Mouse (Mus musculus) gastrocnemius, adult 2 months (tissue): ENCODE measurements around the gene Gm136. TPM values are rescaled to one million over a fixed set of nuclear protein-coding genes. Genes with fewer than 3 reads are reported as not detected.
A peak's percentile ranks its signal among the peaks of the same experiment; 100 is the strongest.
"Not testable (repeated sequence)": the region's sequence is repeated elsewhere in the genome, so short reads cannot be mapped to it uniquely, and the experiment has no call there.

Experiments
- DNase-seq: peaks from one replicate; pipeline ENCODE4 v3.0.0; 2022
- H3K27ac ChIP-seq: fragments of 200-600 bp; 2 replicates; pipeline ENCODE4 v1.8.1; 2022; ENCODE audit warnings: mild to moderate bottlenecking
- H3K4me3 ChIP-seq: fragments of 200-600 bp; 2 replicates; pipeline ENCODE4 v1.8.1; 2022; ENCODE audit warnings: mild to moderate bottlenecking, moderate library complexity
- CTCF ChIP-seq: fragments of 200-600 bp; IDR thresholded peaks from 2 replicates; pipeline ENCODE4 v1.8.1; 2022; ENCODE audit warnings: antibody characterized with exemption, mild to moderate bottlenecking, moderate library complexity
- intact Hi-C: fragments of 180-260 bp; cut with DNase I; formaldehyde crosslinking; loops from one replicate; pipeline ENCODE4 v1.15.1; 2025
- total RNA-seq, 2 experiments: library from RNA; stranded (reverse); gene quantifications; 2 replicates each; pipeline ENCODE4 v1.2.3; 2021

Gene Gm136
- total RNA-seq, 2 experiments from 2014 or later = not detected

GRCm38 (mm10) chr4:34749236-34749635 lies 6.8 kb downstream of the Gm136 start:
- no peak for TF ChIP-seq CTCF
- intact Hi-C loops = no loop called here
- H3K27ac ChIP-seq = no peak overlapping the region
- no peak overlapping the region for H3K4me3 ChIP-seq
- DNase-seq = no peak

DNA sequence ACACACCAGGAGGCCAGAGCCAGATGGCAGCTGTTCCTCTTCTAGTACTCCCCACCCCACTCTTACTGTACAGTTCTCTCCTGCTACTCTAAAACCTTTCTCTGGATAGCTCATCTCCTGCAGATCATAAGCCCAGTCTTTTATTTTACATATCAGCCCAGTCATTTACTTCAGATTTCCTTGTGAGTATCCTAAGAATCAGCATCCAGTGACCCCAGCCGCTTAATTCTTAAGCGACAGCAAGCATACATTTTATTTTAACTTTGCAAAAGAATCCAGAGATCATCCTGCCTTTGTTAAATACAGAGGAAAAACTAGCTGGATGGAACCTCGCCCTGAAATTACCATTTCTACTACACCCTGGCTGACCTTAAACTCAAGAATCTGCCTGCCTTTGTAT lies 21.6 kb downstream of the Gm136 start:
- H3K4me3 ChIP-seq = no peak overlapping the region
- intact Hi-C loops = no loop called here
- H3K27ac ChIP-seq = no peak overlapping the region
- TF ChIP-seq CTCF = no peak
- DNase-seq = no peak

GRCm38 (mm10) chr4:34733415-34733814 lies 22.6 kb downstream of the Gm136 start:
- H3K27ac ChIP-seq, DNase-seq, intact Hi-C loops, H3K4me3 ChIP-seq: not testable (repeated sequence)
- TF ChIP-seq CTCF = peak; percentile 33

DNA sequence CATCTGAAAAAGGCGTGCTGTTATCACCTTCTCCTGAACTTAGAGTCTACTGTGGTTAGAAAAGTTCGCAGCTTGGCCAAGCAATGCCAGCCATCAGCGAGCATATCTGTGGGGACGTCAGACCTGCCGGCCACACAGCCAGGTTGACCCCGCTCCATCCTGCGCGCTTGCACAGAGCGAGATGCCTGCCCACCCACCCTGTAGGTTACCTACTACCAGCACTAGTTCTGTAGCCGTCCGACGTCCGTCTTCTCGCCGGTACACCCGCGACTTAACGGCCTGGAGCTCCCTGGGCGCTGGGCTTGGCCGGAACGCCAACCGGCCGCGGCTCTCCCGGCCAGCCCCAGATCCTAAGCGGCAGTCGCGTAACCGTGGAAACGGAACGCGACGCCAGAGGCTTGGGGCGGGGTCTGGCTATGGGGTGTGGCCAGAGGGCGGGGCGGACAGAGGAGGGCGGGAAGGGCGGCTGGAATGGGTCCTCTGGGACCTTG lies 26.2 kb downstream of the Gm136 start, which contains the start of gene Cfap206:
TSS of gene Cfap206 (minus strand) at position 356 of the 491 bp plus-strand sequence.
- no peak for TF ChIP-seq CTCF

DNA sequence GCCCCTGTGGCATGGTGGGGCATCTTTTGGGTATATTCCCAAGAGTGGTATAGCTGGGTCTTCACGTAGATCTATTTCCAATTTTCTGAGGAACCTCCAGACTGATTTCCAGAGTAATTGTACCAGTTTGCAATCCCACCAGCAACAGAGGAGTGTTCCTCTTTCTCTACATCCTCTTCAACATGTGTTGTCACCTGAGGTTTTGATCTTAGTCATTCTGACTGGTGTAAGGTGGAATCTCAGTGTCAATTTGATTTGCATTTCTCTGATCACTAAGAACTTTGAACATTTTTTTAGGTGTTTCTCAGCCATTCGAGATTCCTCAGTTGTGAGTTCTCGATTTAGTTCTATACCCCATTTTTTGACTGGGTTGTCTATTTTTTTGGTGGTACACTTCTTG lies 30.4 kb downstream of the Gm136 start:
- DNase-seq, intact Hi-C loops, H3K27ac ChIP-seq: not testable (repeated sequence)

More for the DNA sequence above, 26.2 kb downstream of the Gm136 start, which contains the start of gene Cfap206:
- Histone ChIP-seq H3K4me3 (peak within 1 kb of the TSS; percentile 69), H3K27ac (no peak within 1 kb of the TSS)
- DNase-seq = peak; percentile 77
- intact Hi-C loops = no loop called here

GRCm38 (mm10) chr4:34724306-34724705 lies 31.8 kb downstream of the Gm136 start:
- Histone ChIP-seq H3K4me3 (no peak overlapping the region), H3K27ac (no peak overlapping the region)
- DNase-seq = no peak
- intact Hi-C loops = no loop called here
- no peak for TF ChIP-seq CTCF

More for the DNA sequence above, 30.4 kb downstream of the Gm136 start:
- H3K4me3 ChIP-seq = not testable (repeated sequence)

DNA sequence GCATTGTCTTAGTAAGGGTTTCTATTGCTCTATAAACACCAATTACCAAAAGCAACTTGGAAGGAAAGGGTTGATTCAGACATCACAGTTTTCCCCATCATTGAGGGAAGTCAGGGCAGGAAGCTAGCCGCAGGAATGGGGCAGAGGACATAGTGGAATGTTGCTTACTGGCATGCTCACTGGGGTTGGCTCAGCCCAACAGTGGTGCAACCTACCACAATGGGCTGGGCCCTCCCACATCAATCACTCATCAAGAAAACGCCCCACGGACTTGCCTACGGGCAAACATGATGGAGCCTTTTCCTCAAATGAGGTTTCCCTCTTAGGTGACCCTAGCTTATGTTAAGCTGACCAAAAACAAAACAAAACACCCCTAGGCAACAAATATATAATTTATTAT lies 32.9 kb downstream of the Gm136 start:
- Histone ChIP-seq H3K4me3 (no peak overlapping the region), H3K27ac (no peak overlapping the region)
- intact Hi-C loops = no loop called here
- TF ChIP-seq CTCF = no peak
- DNase-seq = no peak

DNA sequence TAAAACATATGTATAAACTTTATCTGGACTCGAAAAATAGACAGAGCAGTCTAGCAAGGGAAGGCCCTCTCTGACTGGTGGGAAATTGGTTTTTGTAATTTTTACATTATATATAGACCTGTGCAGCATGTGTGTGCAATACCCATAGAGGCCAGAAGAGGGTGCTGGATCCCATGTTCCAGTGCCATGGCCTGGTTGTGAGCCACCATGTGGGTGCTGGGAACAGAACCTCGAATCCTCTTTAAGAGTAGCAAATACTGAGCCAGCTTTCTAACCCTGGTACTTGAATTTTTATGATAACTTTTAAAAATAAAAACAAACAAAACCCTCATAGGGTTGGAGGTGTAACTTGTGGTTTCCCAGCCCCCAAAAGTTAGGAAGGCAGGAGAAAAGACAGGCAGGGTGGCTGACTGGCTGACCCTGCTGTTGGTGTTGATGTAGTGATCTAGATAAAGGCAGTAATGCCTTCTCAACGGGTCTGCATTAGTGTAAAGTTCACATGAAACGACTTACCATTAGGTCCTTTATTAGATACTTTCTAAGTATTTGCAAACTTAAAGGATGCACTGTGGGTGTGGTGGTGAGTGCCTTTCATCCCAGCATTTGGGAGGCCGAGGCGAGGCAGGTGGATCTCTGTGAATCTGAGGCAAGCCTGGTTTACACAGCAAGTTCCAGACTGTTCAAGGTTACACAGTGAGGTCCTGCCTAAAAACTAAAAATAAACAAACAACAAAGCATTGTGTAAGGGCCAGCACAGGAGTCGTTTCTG lies 35.8 kb downstream of the Gm136 start:
- intact Hi-C loops = no loop called here
- no peak for DNase-seq
- H3K27ac ChIP-seq = no peak overlapping the region
- TF ChIP-seq CTCF = peak; percentile 1; the same call in 1 of the 2 replicates
- H3K4me3 ChIP-seq = no peak overlapping the region

DNA sequence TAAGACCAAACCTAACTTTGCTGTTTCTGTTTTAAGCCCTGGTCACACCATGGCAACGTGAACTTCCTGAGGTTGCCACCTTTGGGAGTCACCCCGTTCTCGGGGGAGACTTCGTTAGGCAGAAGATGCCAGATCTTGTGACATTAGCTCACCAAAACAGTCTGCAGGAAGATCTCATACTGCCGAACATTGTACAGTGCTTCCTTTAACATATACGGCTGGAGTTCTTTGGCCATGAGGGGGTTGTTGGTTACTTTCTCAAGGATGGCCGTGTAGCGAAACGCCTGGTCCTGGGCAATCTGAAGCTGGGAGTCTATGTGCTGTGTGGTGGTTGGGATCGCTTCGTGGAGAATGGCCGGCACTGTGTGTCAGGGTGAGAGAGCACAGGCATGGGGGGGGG lies 36.6 kb downstream of the Gm136 start:
- intact Hi-C loops = no loop called here
- TF ChIP-seq CTCF = no peak
- H3K4me3 ChIP-seq = no peak overlapping the region
- no peak for DNase-seq
- H3K27ac ChIP-seq = no peak overlapping the region

DNA sequence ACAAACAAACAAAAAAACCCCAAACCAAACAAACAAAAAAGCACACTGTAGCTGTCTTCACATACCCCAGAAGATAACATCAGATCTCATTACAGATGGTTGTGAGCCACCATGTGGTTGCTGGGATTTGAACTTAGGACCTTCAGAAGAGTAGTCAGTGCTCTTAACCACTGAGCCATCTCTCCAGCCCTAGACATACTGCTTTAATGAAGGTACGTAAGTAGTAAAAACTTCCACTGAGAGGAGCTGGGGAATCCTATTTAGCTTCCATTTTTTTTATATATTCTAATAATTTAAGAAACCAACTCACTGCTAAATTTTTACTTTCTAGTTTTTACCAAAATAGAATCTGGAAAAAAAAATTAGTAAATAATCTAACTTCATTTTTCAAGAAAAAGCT lies 41.0 kb downstream of the Gm136 start:
- DNase-seq = no peak
- H3K27ac ChIP-seq = no peak overlapping the region
- no peak overlapping the region for H3K4me3 ChIP-seq
- intact Hi-C loops = no loop called here
- no peak for TF ChIP-seq CTCF

DNA sequence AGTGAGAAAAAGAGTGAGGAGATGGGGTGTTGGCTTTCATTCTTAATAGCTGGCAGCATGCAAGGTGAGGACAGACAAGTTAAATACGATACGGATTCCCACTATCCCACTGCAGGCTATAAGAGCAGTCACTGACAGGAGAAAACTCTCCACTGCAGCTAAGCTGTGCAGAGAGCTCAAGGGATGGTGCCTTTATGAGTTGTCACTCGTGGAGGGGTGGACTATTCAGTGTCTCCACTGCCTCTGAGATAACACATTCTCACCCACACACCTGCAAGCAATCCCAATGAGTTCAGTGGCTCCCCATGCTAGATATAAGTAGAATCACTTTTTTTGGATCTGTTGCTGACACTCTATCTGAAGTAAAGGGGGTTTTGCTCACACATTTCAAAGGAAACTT lies 47.9 kb downstream of the Gm136 start:
- no peak overlapping the region for H3K27ac ChIP-seq
- TF ChIP-seq CTCF = no peak
- intact Hi-C loops = loop anchor here (5.0 kb wide), 1 partner anchor 214 kb away; no protein-coding TSS in a partner anchor
- H3K4me3 ChIP-seq = no peak overlapping the region
- DNase-seq = no peak

GRCm38 (mm10) chr4:34707248-34707647 lies 48.8 kb downstream of the Gm136 start:
- Histone ChIP-seq H3K4me3 (no peak overlapping the region), H3K27ac (no peak overlapping the region)
- DNase-seq = no peak
- intact Hi-C loops = loop anchor here (5.0 kb wide), 1 partner anchor 215 kb away; no protein-coding TSS in a partner anchor
- no peak for TF ChIP-seq CTCF

- Histone ChIP-seq H3K27ac (no peak overlapping the region), H3K4me3 (no peak overlapping the region)
- no peak for TF ChIP-seq CTCF
- DNase-seq = no peak
- intact Hi-C loops = no loop called here
Observed at GRCm38 (mm10) chr4:34703029-34703428, 53.0 kb downstream of the Gm136 start.

DNA sequence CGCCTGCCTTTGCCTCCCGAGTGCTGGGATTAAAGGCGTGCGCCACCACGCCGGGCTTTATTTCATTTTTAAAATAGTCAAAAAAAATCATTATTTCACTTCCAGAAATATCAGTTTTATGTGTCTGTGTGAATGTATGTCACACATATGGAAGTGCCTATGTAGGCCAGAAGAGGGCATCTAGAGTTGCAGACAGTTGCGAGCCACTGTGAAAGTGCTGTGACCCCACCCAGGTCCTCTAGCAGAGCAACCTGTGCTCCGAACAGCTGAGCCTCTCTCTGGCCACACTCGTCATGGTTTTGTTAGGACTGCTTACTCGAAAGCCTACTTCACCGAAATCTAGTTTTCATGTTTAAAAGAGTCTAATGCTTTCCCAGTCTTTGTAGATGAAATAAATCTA lies 53.8 kb downstream of the Gm136 start:
- H3K27ac ChIP-seq = no peak overlapping the region
- DNase-seq = no peak
- no peak for TF ChIP-seq CTCF
- no peak overlapping the region for H3K4me3 ChIP-seq
- intact Hi-C loops = no loop called here
